Mouse (Mus musculus) liver, adult 2 months (tissue): ENCODE data around the gene Kcnj8.

Experiments used
- CTCF ChIP-seq: fragments of 200-500 bp; IDR thresholded peaks from 2 replicates; pipeline ENCODE4 v1.5.1; 2011; ENCODE audit warnings: low read depth, low read length, control low read depth
- POLR2A ChIP-seq: fragments of 200-500 bp; IDR thresholded peaks from 2 replicates; pipeline ENCODE4 v1.6.1; 2011; ENCODE audit warnings: low read length, control low read depth; ENCODE audit not compliant: insufficient read depth; ENCODE audit errors: extremely low read depth

DNA sequence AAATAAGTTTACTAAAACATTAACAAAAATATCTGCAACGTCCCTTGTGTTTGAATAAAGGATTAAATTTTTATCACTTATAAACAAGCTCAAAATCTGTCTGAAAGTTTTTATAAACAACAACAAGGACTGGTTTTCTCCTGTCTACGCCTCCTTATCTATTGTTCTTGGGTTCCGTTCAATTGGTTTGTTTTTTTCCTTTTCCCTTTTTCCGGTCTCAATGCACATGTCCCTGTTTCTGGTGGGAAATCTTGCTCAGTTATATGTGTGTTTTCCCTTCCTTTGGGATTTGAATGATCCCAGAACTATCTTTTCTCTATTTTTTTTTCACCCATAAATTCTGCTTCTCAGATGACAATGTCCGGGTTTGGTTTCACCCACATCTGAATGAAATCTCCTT lies 38.0 kb downstream of the Kcnj8 start:
- TF ChIP-seq POLR2A: no peak
- TF ChIP-seq CTCF: no peak
